Mouse (Mus musculus) MEL (cell line): ENCODE data around the gene Gfod1. TPM values are rescaled to one million over a fixed set of nuclear protein-coding genes. Genes with fewer than 3 reads are reported as not detected.

Source experiments
- DNase-seq: peaks from one replicate; pipeline ENCODE4 v3.0.0; 2011; ENCODE audit warnings: low read depth, low spot score
- H3K27ac ChIP-seq: 2 replicates; pipeline ENCODE4 v1.5.1; 2012; ENCODE audit warnings: low read depth, mild to moderate bottlenecking, control low read depth, low read length, moderate library complexity; ENCODE audit not compliant: control insufficient read depth
- H3K27me3 ChIP-seq, 2 experiments: fragments of 150-350 bp in 1 of 2; sonication (generic) in 1 of 2; 2 replicates each; pipeline ENCODE4 v1.6.1; 2012; ENCODE audit warnings: low read length in 2 of 2, mild to moderate bottlenecking in 2 of 2, improper control_type of control experiment in 1 of 2, moderate library complexity in 1 of 2; ENCODE audit not compliant: insufficient read depth in 2 of 2, control insufficient read depth in 1 of 2
- H3K36me3 ChIP-seq, 2 experiments: 2 replicates each; pipeline ENCODE4 v1.6.1; 2012 to 2014; ENCODE audit warnings: low read length in 2 of 2, improper control_type of control experiment in 1 of 2, inconsistent platforms in 1 of 2, mild to moderate bottlenecking in 1 of 2; ENCODE audit not compliant: insufficient read depth in 2 of 2, control insufficient read depth in 1 of 2
- H3K4me1 ChIP-seq, 2 experiments: fragments of 150-350 bp in 1 of 2; sonication (generic) in 1 of 2; 2 replicates each; pipeline ENCODE4 v1.6.1; 2012; ENCODE audit warnings: low read length in 2 of 2, improper control_type of control experiment in 1 of 2, mild to moderate bottlenecking in 1 of 2; ENCODE audit not compliant: insufficient read depth in 2 of 2, control insufficient read depth in 1 of 2
- H3K4me3 ChIP-seq, 2 experiments: fragments of 150-350 bp in 1 of 2; sonication (generic) in 1 of 2; 2 replicates each; pipeline ENCODE4 v1.5.1; 2012; ENCODE audit warnings: low read depth in 2 of 2, low read length in 2 of 2, mild to moderate bottlenecking in 2 of 2, moderate library complexity in 2 of 2, control low read depth in 1 of 2, improper control_type of control experiment in 1 of 2; ENCODE audit not compliant: control insufficient read depth in 1 of 2, insufficient read depth in 1 of 2
- H3K79me2 ChIP-seq: 2 replicates; pipeline ENCODE4 v1.6.1; 2012; ENCODE audit warnings: mild to moderate bottlenecking, low read length, moderate library complexity; ENCODE audit not compliant: control insufficient read depth, poor library complexity, insufficient read depth
- H3K9ac ChIP-seq: 2 replicates; pipeline ENCODE4 v1.6.1; 2012; ENCODE audit warnings: low read depth, mild to moderate bottlenecking, control low read depth, low read length, moderate library complexity; ENCODE audit not compliant: control insufficient read depth, poor library complexity, severe bottlenecking
- H3K9me3 ChIP-seq: fragments of 150-350 bp; sonication (generic); replicated peaks from 2 replicates; pipeline ENCODE4 v1.6.1; 2012; ENCODE audit warnings: mild to moderate bottlenecking, low read length, improper control_type of control experiment, moderate library complexity; ENCODE audit not compliant: insufficient read depth
- BHLHE40 ChIP-seq: IDR thresholded peaks from 2 replicates; pipeline ENCODE4 v1.6.1; 2012; ENCODE audit warnings: low read depth, mild to moderate bottlenecking, inconsistent platforms, low read length, improper control_type of control experiment, borderline replicate concordance
- EP300 ChIP-seq, 2 experiments: IDR thresholded peaks; 2 replicates each; pipeline ENCODE4 v1.6.1; 2011; ENCODE audit warnings: improper control_type of control experiment in 2 of 2, low read length in 2 of 2, low read depth in 1 of 2, mild to moderate bottlenecking in 1 of 2
- GABPA ChIP-seq: IDR thresholded peaks from 2 replicates; pipeline ENCODE4 v1.6.1; 2012; ENCODE audit warnings: low read depth, mild to moderate bottlenecking, inconsistent platforms, low read length, improper control_type of control experiment, moderate library complexity
- GATA1 ChIP-seq: IDR thresholded peaks from 2 replicates; pipeline ENCODE4 v1.6.1; 2011; ENCODE audit warnings: low read depth, low read length, improper control_type of control experiment
- MAFK ChIP-seq: IDR thresholded peaks from 2 replicates; pipeline ENCODE4 v1.6.1; 2011; ENCODE audit warnings: low read depth, mild to moderate bottlenecking, low read length, improper control_type of control experiment, borderline replicate concordance
- MAX ChIP-seq: IDR thresholded peaks from 2 replicates; pipeline ENCODE4 v1.6.1; 2011; ENCODE audit warnings: low read length, improper control_type of control experiment
- MAZ ChIP-seq: IDR thresholded peaks from 2 replicates; pipeline ENCODE4 v1.6.1; 2012; ENCODE audit warnings: low read depth, mild to moderate bottlenecking, inconsistent platforms, low read length, improper control_type of control experiment
- MEF2A ChIP-seq: IDR thresholded peaks from 2 replicates; pipeline ENCODE4 v1.6.1; 2014; ENCODE audit warnings: low read depth, mild to moderate bottlenecking, inconsistent platforms, low read length, improper control_type of control experiment; ENCODE audit not compliant: poor library complexity, insufficient replicate concordance, severe bottlenecking; ENCODE audit errors: extremely low read depth
- MXI1 ChIP-seq: IDR thresholded peaks from 2 replicates; pipeline ENCODE4 v1.6.1; 2011; ENCODE audit warnings: mild to moderate bottlenecking, low read depth, low read length, improper control_type of control experiment
- MYC ChIP-seq: IDR thresholded peaks from 2 replicates; pipeline ENCODE4 v1.6.1; 2011; ENCODE audit warnings: low read depth, mild to moderate bottlenecking, low read length, improper control_type of control experiment, moderate library complexity
- NELFE ChIP-seq: IDR thresholded peaks from 2 replicates; pipeline ENCODE4 v1.6.1; 2011; ENCODE audit warnings: low read depth, low read length, improper control_type of control experiment
- NRF1 ChIP-seq: IDR thresholded peaks from 2 replicates; pipeline ENCODE4 v1.6.1; 2014; ENCODE audit warnings: low read depth, mild to moderate bottlenecking, inconsistent platforms, low read length, improper control_type of control experiment, moderate library complexity; ENCODE audit not compliant: poor library complexity, insufficient read depth, severe bottlenecking
- POLR2AphosphoS2 ChIP-seq: IDR thresholded peaks from 2 replicates; pipeline ENCODE4 v1.6.1; 2011; ENCODE audit warnings: low read length, improper control_type of control experiment
- POLR2AphosphoS5 ChIP-seq: IDR thresholded peaks from 2 replicates; pipeline ENCODE4 v1.6.1; 2012; ENCODE audit warnings: low read depth, borderline replicate concordance, mild to moderate bottlenecking, inconsistent platforms, low read length, moderate library complexity, mixed read lengths
- RAD21 ChIP-seq: IDR thresholded peaks from 2 replicates; pipeline ENCODE4 v1.6.1; 2011; ENCODE audit warnings: mild to moderate bottlenecking, low read depth, low read length, improper control_type of control experiment
- SIN3A ChIP-seq: IDR thresholded peaks from 2 replicates; pipeline ENCODE4 v1.6.1; 2012; ENCODE audit warnings: low read length, improper control_type of control experiment, inconsistent platforms
- SMC3 ChIP-seq: IDR thresholded peaks from 2 replicates; pipeline ENCODE4 v1.6.1; 2011; ENCODE audit warnings: low read depth, low read length, improper control_type of control experiment
- TAL1 ChIP-seq: IDR thresholded peaks from 2 replicates; pipeline ENCODE4 v1.6.1; 2012; ENCODE audit warnings: mild to moderate bottlenecking, inconsistent platforms, low read length, moderate library complexity, mixed read lengths
- TBP ChIP-seq: IDR thresholded peaks from 2 replicates; pipeline ENCODE4 v1.8.0; 2011; ENCODE audit warnings: low read depth, low read length, improper control_type of control experiment
- TCF12 ChIP-seq: IDR thresholded peaks from 2 replicates; pipeline ENCODE4 v1.6.1; 2014; ENCODE audit warnings: low read depth, mild to moderate bottlenecking, inconsistent platforms, low read length, improper control_type of control experiment, moderate library complexity
- USF1 ChIP-seq: IDR thresholded peaks from 2 replicates; pipeline ENCODE4 v1.6.1; 2014; ENCODE audit warnings: low read depth, mild to moderate bottlenecking, inconsistent platforms, low read length, improper control_type of control experiment, moderate library complexity
- USF2 ChIP-seq, 2 experiments: IDR thresholded peaks; 2 replicates each; pipeline ENCODE4 v1.6.1; 2011 to 2012; ENCODE audit warnings: improper control_type of control experiment in 2 of 2, low read length in 2 of 2, borderline replicate concordance in 1 of 2, inconsistent platforms in 1 of 2, low read depth in 1 of 2, mild to moderate bottlenecking in 1 of 2; ENCODE audit not compliant: insufficient read depth in 1 of 2
- ZKSCAN1 ChIP-seq: IDR thresholded peaks from 2 replicates; pipeline ENCODE4 v1.6.1; 2012; ENCODE audit warnings: low read depth, mild to moderate bottlenecking, inconsistent platforms, low read length, improper control_type of control experiment, moderate library complexity
- ZMIZ1 ChIP-seq: IDR thresholded peaks from 2 replicates; pipeline ENCODE4 v1.6.1; 2012; ENCODE audit warnings: low read depth, mild to moderate bottlenecking, inconsistent platforms, low read length, improper control_type of control experiment, moderate library complexity
- polyA plus RNA-seq, 2 experiments: library from polyadenylated mRNA; stranded (reverse) in 1 of 2; unstranded in 1 of 2; fragments of >175 nt in 1 of 2; fragments of >200 nt in 1 of 2; gene quantifications; 2 replicates each; pipeline versions ENCODE4 v1.2.1 to v1.2.4; 2012; ENCODE audit warnings: low replicate concordance in 2 of 2, low read depth in 1 of 2; ENCODE audit not compliant: insufficient read length in 2 of 2, insufficient read depth in 1 of 2, missing spikeins in 1 of 2
- total RNA-seq: library from RNA; depleted of rRNA; stranded (reverse); fragments of 300-350 nt; gene quantifications from 2 replicates; pipeline ENCODE4 v1.2.3, GENCODE M21; 2012

The Gfod1 gene
- total and polyA plus RNA-seq, 3 experiments, result 0.27 to 0.93 TPM; not detected in 1

GRCm38 (mm10) chr13:43149661-43150060 lies 154.3 kb downstream of the Gfod1 start:
- no peaks in the 10 kb centered on the region for H3K36me3 ChIP-seq
- H3K9ac ChIP-seq, result no peak overlapping the region
- no peak for TF ChIP-seq SIN3A
- no peak for TF ChIP-seq GATA1
- TF ChIP-seq POLR2AphosphoS2, result no peak
- no peak for TF ChIP-seq NRF1
- no peak for TF ChIP-seq TCF12
- TF ChIP-seq USF1, result no peak
- no peak for TF ChIP-seq MAX
- no peak for TF ChIP-seq SMC3
- no peak for TF ChIP-seq MEF2A
- TF ChIP-seq EP300 (IDR thresholded peaks at IDR 0.05; ENCODE audit: low read depth in 1 of 2, low read length in 2 of 2), result no peak
- TF ChIP-seq MAFK, result no peak
- TF ChIP-seq RAD21, result no peak
- H3K9me3 ChIP-seq, result no peaks in the 10 kb centered on the region
- H3K4me1 ChIP-seq, result no peaks in the 10 kb centered on the region
- no peak overlapping the region for H3K27ac ChIP-seq
- no peaks in the 10 kb centered on the region; a peak in 1 of 4 replicates for H3K27me3 ChIP-seq
- no peak overlapping the region for H3K4me3 ChIP-seq
- DNase-seq, result no peak
- H3K79me2 ChIP-seq, result no peaks in the 10 kb centered on the region

DNA sequence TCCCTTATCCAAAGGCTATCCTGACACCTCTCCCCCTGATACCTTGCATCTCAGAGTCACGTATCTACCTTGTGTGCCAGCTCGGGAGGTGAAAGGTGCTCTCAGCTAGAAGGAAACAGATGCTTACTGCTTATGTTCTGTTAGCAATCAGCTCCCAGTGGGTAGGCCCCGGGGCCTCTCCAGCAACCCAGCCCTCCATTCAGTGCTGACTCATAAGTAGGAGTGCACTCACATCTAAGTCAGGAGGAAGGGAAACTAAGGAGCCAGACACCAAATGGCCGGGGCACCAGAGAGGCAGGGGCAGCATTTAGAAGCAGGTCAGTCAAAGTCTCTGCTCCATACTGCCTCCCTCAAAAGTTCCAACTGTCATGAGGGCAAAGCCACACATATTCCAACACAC lies 155.3 kb downstream of the Gfod1 start:
- H3K4me1 ChIP-seq, result no peaks in the 10 kb centered on the region
- no peaks in the 10 kb centered on the region for H3K9me3 ChIP-seq
- no peaks in the 10 kb centered on the region for H3K79me2 ChIP-seq
- no peaks in the 10 kb centered on the region for H3K36me3 ChIP-seq
- H3K9ac ChIP-seq, result no peak overlapping the region
- TF ChIP-seq BHLHE40, result no peak
- no peak for TF ChIP-seq SIN3A
- no peak for TF ChIP-seq POLR2AphosphoS5
- TF ChIP-seq ZKSCAN1, result no peak
- no peak for TF ChIP-seq NELFE
- TF ChIP-seq USF2 (IDR thresholded peaks at IDR 0.05; ENCODE audit: borderline replicate concordance in 1 of 2, insufficient read depth in 1 of 2, low read depth in 1 of 2, low read length in 2 of 2), result no peak
- TF ChIP-seq ZMIZ1, result no peak
- no peak for TF ChIP-seq MXI1
- no peak for TF ChIP-seq MAX
- no peak for TF ChIP-seq SMC3
- TF ChIP-seq TCF12, result no peak
- no peak for TF ChIP-seq MYC
- no peak for TF ChIP-seq GABPA
- TF ChIP-seq EP300 (IDR thresholded peaks at IDR 0.05; ENCODE audit: low read depth in 1 of 2, low read length in 2 of 2), result no peak
- TF ChIP-seq TAL1, result no peak
- no peak for TF ChIP-seq GATA1
- no peak for TF ChIP-seq TBP
- TF ChIP-seq USF1, result no peak
- no peak for TF ChIP-seq MAZ
- TF ChIP-seq, all 39 proteins: peak for 0
- Histone ChIP-seq H3K27ac (no peak overlapping the region), H3K4me3 (no peak overlapping the region), H3K27me3 (no peaks in the 10 kb centered on the region; a peak in 1 of 4 replicates)
- no peak for DNase-seq
